Mouse (Mus musculus) stomach, embryonic 16.5 days (tissue): Measurements from ENCODE around the gene Atpaf2. TPM values are rescaled to one million over a fixed set of nuclear protein-coding genes. Genes with fewer than 3 reads are reported as not detected.

Experiments
- ATAC-seq: fragments of 200-750 bp; cut with Nextera tagmentation; 2 replicates; pipeline ENCODE4 v1.8.0; 2017; ENCODE audit warnings: moderate number of reproducible peaks, moderate TSS enrichment; ENCODE audit not compliant: insufficient read depth, low FRiP score
- H3K27ac ChIP-seq: fragments of 300-500 bp; sonication (generic); 2 replicates; pipeline ENCODE4 v1.5.1; 2014; ENCODE audit warnings: low read length
- H3K27me3 ChIP-seq: fragments of 300-500 bp; sonication (generic); 2 replicates; pipeline ENCODE4 v1.6.1; 2014; ENCODE audit warnings: low read length, control low read depth, mixed read lengths; ENCODE audit not compliant: control insufficient read depth, insufficient read depth
- H3K36me3 ChIP-seq: fragments of 300-500 bp; sonication (generic); 2 replicates; pipeline ENCODE4 v1.6.1; 2014; ENCODE audit warnings: low read length; ENCODE audit not compliant: control insufficient read depth, insufficient read depth
- H3K4me1 ChIP-seq: fragments of 300-500 bp; sonication (generic); 2 replicates; pipeline ENCODE4 v1.6.1; 2014; ENCODE audit warnings: low read length, control low read depth, mixed read lengths; ENCODE audit not compliant: control insufficient read depth, insufficient read depth
- H3K4me2 ChIP-seq: fragments of 300-500 bp; sonication (generic); 2 replicates; pipeline ENCODE4 v1.6.1; 2014; ENCODE audit warnings: low read depth, low read length, mixed read lengths
- H3K4me3 ChIP-seq: fragments of 300-500 bp; sonication (generic); replicated peaks from 2 replicates; pipeline ENCODE4 v1.5.1; 2014; ENCODE audit warnings: mild to moderate bottlenecking, low read length
- H3K9ac ChIP-seq: fragments of 300-500 bp; sonication (generic); 2 replicates; pipeline ENCODE4 v1.6.1; 2014; ENCODE audit warnings: low read length
- H3K9me3 ChIP-seq: fragments of 300-500 bp; sonication (generic); replicated peaks from 2 replicates; pipeline ENCODE4 v1.6.1; 2016; ENCODE audit warnings: low read length, control low read depth; ENCODE audit not compliant: control insufficient read depth
- WGBS: fragments of 180-500 bp; shearing (Covaris S2); extraction: QIAGEN DNeasy Blood & Tissue Kit; methylation state at CpG from one replicate; pipeline ENCODE4 v1.1.7; 2014; 5-methylcytosine and 5-hydroxymethylcytosine counted together
- polyA plus RNA-seq: library from polyadenylated mRNA; unstranded; fragments of >200 nt; fragmentation: Nextera tagmentation; extraction: Ambion mirVana; gene quantifications from 2 replicates; pipeline ENCODE4 v1.2.1, GENCODE M21; 2015

Atpaf2 gene
- polyA plus RNA-seq, 1 experiment from 2014 or later = 52.6 TPM

- no peak for ATAC-seq
- H3K27ac ChIP-seq = no peak overlapping the region
- no peak overlapping the region for H3K4me3 ChIP-seq
- no peaks in the 10 kb centered on the region for H3K9me3 ChIP-seq
- H3K27me3 ChIP-seq = no peaks in the 10 kb centered on the region
- H3K4me1 ChIP-seq = no peaks in the 10 kb centered on the region
- H3K4me2 ChIP-seq = no peak overlapping the region
- 89% methylated on average over 3 of the region's 3 CpGs for WGBS
- no peak overlapping the region for H3K9ac ChIP-seq
- H3K36me3 ChIP-seq = peaks cover 4% of the 10 kb centered on the region
Measured at GRCm38 (mm10) chr11:60436618-60437017, 18.4 kb upstream of the Atpaf2 start.

- 88% methylated on average over 1 of the region's 1 CpGs for WGBS
- H3K9me3 ChIP-seq = no peaks in the 10 kb centered on the region
- H3K4me3 ChIP-seq = no peak overlapping the region
- H3K27ac ChIP-seq = no peak overlapping the region
- peaks cover 9% of the 10 kb centered on the region; the same call in 1 of the 2 replicates for H3K36me3 ChIP-seq
- no peak overlapping the region for H3K9ac ChIP-seq
- ATAC-seq = no peak
- H3K27me3 ChIP-seq = no peaks in the 10 kb centered on the region
- no peaks in the 10 kb centered on the region for H3K4me1 ChIP-seq
- no peak overlapping the region for H3K4me2 ChIP-seq
Measured at GRCm38 (mm10) chr11:60435133-60435532, 16.9 kb upstream of the Atpaf2 start.

- Histone ChIP-seq H3K9me3 (no peaks in the 10 kb centered on the region), H3K4me1 (no peaks in the 10 kb centered on the region), H3K27ac (no peak overlapping the region), H3K4me3 (no peak overlapping the region), H3K9ac (no peak overlapping the region), H3K36me3 (peaks cover 9% of the 10 kb centered on the region; the same call in 1 of the 2 replicates), H3K27me3 (no peaks in the 10 kb centered on the region), H3K4me2 (no peak overlapping the region)
- ATAC-seq = no peak
Measured at GRCm38 (mm10) chr11:60433501-60433900, 15.2 kb upstream of the Atpaf2 start.

- no peaks in the 10 kb centered on the region for H3K9me3 ChIP-seq
- H3K27ac ChIP-seq = no peak overlapping the region
- H3K4me2 ChIP-seq = no peak overlapping the region
- H3K27me3 ChIP-seq = no peaks in the 10 kb centered on the region
- H3K4me3 ChIP-seq = no peak overlapping the region
- H3K9ac ChIP-seq = no peak overlapping the region
- H3K4me1 ChIP-seq = no peaks in the 10 kb centered on the region
- H3K36me3 ChIP-seq = 0 out of 2 replicates have a peak, but pooled peaks cover 5% of the 10 kb centered on the region
- ATAC-seq = no peak
- WGBS = 85% methylated on average over 3 of the region's 3 CpGs
Measured at GRCm38 (mm10) chr11:60427628-60428027, 9.4 kb upstream of the Atpaf2 start.

- H3K4me2 ChIP-seq = no peak overlapping the region
- no peaks in the 10 kb centered on the region for H3K27me3 ChIP-seq
- no peaks in the 10 kb centered on the region for H3K9me3 ChIP-seq
- no peak overlapping the region for H3K27ac ChIP-seq
- H3K4me3 ChIP-seq = no peak overlapping the region
- 0 out of 2 replicates have a peak, but pooled peaks cover 5% of the 10 kb centered on the region for H3K36me3 ChIP-seq
- no peak overlapping the region for H3K9ac ChIP-seq
- H3K4me1 ChIP-seq = no peaks in the 10 kb centered on the region
- 87% methylated on average over 1 of the region's 1 CpGs for whole genome bisulfite sequencing
- no peak for ATAC-seq
Measured at GRCm38 (mm10) chr11:60426417-60426816, 8.2 kb upstream of the Atpaf2 start.

- Histone ChIP-seq H3K4me1 (peaks cover 12% of the 10 kb centered on the region), H3K27ac (no peak overlapping the region), H3K9ac (no peak overlapping the region), H3K36me3 (no peaks in the 10 kb centered on the region), H3K9me3 (no peaks in the 10 kb centered on the region), H3K4me3 (no peak overlapping the region), H3K27me3 (no peaks in the 10 kb centered on the region), H3K4me2 (no peak overlapping the region)
- WGBS = 89% methylated on average over 1 of the region's 1 CpGs
- no peak for ATAC-seq
Measured at GRCm38 (mm10) chr11:60423006-60423405, 4.7 kb upstream of the Atpaf2 start.

- WGBS = 65% methylated on average over 5 of the region's 6 CpGs
- no peak overlapping the region for H3K4me3 ChIP-seq
- H3K27ac ChIP-seq = no peak overlapping the region
- no peaks in the 10 kb centered on the region for H3K36me3 ChIP-seq
- H3K9ac ChIP-seq = no peak overlapping the region
- H3K4me1 ChIP-seq = peaks cover 12% of the 10 kb centered on the region
- H3K27me3 ChIP-seq = no peaks in the 10 kb centered on the region
- no peak overlapping the region for H3K4me2 ChIP-seq
- no peak for ATAC-seq
- no peaks in the 10 kb centered on the region for H3K9me3 ChIP-seq
Measured at GRCm38 (mm10) chr11:60422046-60422668, 3.9 kb upstream of the Atpaf2 start.

GRCm38 (mm10) chr11:60418473-60418803 is 181 bp upstream of the Atpaf2 start:
- Histone ChIP-seq H3K4me2 (peak overlapping the region; percentile 67), H3K9ac (peak overlapping the region; percentile 96), H3K4me3 (peak overlapping the region; percentile 93), H3K36me3 (no peaks in the 10 kb centered on the region), H3K4me1 (peaks cover 17% of the 10 kb centered on the region), H3K27ac (no peak overlapping the region), H3K9me3 (no peaks in the 10 kb centered on the region), H3K27me3 (no peaks in the 10 kb centered on the region)
- WGBS = 10% methylated on average over 6 of the region's 6 CpGs
- ATAC-seq = no peak

- under 1% methylated on average over 79 of the region's 81 CpGs for WGBS
- Histone ChIP-seq H3K4me3 (peak within 1 kb of the TSS; percentile 93), H3K36me3 (no peaks in the 10 kb centered on the region), H3K27ac (peak within 1 kb of the TSS; percentile 86), H3K9ac (peak within 1 kb of the TSS; percentile 96), H3K27me3 (no peaks in the 10 kb centered on the region), H3K9me3 (no peaks in the 10 kb centered on the region), H3K4me2 (peak within 1 kb of the TSS; percentile 78), H3K4me1 (peaks cover 17% of the 10 kb centered on the region)
- ATAC-seq = peak; percentile 96
Measured at GRCm38 (mm10) chr11:60416963-60417716, 1.1 kb downstream of the Atpaf2 start, which contains the start of gene Gid4. Gene Gid4, plus strand, starts transcription at chr11:60417145.
